Mouse (Mus musculus): ENCODE results near the gene Ddx18. TPM values are rescaled to one million over a fixed set of nuclear protein-coding genes. Genes with fewer than 3 reads are reported as not detected.

The Ddx18 gene
- polyA plus RNA-seq (2012; rRNA removed; ENCODE audit: low replicate concordance), result 19.0 and 27.6 TPM in 2 replicates

DNA sequence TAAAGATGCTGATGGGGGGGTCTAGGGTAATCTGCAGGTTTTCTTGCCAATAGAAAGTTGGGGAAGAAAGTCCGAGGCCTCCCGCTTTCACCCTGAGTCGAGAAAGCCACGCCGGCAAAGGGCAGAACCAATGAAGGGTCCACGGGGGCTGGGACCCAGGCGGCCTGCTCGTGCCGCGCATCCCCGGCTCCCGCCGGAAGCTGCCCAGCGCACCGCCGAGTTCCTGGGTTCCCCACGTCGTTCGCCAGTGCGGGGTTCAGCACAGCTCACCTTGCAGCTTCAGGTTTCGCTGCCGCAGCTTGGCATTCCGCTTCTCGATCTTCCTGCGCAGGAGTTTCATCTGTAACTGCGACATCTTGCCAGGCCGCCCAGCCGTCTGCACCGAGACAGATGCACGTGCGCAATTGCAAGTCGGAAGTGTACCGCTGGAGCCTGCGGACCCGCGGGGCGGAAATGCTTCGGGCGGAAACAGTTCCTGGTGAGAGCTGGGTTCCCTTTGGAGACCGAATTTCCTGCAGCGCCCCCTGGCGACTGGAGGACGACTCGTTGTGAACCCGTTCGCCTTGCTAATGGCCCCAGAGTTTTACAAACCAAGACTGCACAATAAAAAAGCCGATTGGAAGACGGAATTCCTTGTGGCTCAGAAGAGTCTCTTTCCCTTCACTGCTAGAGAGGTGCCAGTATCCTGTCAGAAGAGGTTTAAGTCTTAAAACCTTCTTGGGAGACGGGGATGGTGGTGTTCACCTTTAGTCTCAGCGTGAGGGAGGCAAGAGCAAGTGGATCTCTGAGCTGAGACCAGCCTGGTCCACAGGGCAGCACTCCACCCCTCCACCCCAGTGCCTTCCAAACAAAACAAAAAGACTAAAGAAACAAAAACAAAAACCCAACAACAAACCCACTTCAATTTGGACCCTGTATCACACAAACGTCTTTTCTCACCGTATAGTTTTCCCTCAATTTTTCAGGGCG, at the start of gene Ddx18:
Gene Ddx18, minus strand, starts transcription at position 469 of the 969 bp plus-strand sequence.

GRCm38 (mm10) chr1:121528399-121528720, 39.4 kb downstream of the Ddx18 start, which contains the start of gene Htr5b:
Gene Htr5b, minus strand, starts transcription at chr1:121528465.

Other genes with a start within 250 kb of the Ddx18 start
- 16.1 and 36.6 TPM in 2 replicates for gene Insig2, start 235.4 kb downstream of the Ddx18 start, polyA plus RNA-seq (2012; rRNA removed; ENCODE audit: low replicate concordance)
- gene Ccdc93, start 136.9 kb downstream of the Ddx18 start, polyA plus RNA-seq (2012; rRNA removed; ENCODE audit: low replicate concordance), result 5.4 and 11.4 TPM in 2 replicates
- gene Htr5b, start 39.5 kb downstream of the Ddx18 start, polyA plus RNA-seq (2012; rRNA removed; ENCODE audit: low replicate concordance), result 0.08 TPM in 1 of 2 replicates, not detected in the other